ENCODE assay signal across 22 mouse cellular contexts in genomic region chr5:142875513-142875905, GRCm38 (mm10). TPM values are rescaled to one million over a fixed set of nuclear protein-coding genes. Genes with fewer than 3 reads are reported as not detected.
A peak's percentile ranks its signal among the peaks of the same experiment; 100 is the strongest.
DNase-seq lines count a peak whose midpoint lies in the region; ATAC-seq lines count a peak whose summit lies in the region.
"Had no signal": no experiment of that assay in that cellular context is flagged by ENCODE, and none has a peak within 500 bp of the region (broad histone marks: within the 10 kb centered on the region; RNA-seq: fewer than 3 reads in every experiment).

No protein-coding gene starts in this region.

- H3K36me3 ChIP-seq in embryonic facial prominence, embryonic 15.5 days = peaks cover 29% of the 10 kb centered on the region

- H3K9me3 ChIP-seq in embryonic facial prominence, embryonic 15.5 days (replicated peaks) = no peaks in the 10 kb centered on the region
- H3K9me3 ChIP-seq: embryonic facial prominence, embryonic 12.5 days; hindbrain, embryonic 15.5 days had no signal

- peak; percentile 62 to 68 for DNase-seq in cerebellum, postnatal 10 days
- DNase-seq in cerebellum, adult 8-10 months = no peak
- peak; percentile 49 to 50 for DNase-seq in heart, adult 18-20 months
- no peak for DNase-seq in heart, adult 8-10 months (ENCODE audit: low spot score)
- peak; percentile 68 for DNase-seq in left cerebral cortex, postnatal 4 days
- no peak for DNase-seq in left cerebral cortex, adult 9 months (ENCODE audit: low spot score in 2 of 2)
- DNase-seq: adrenal gland, adult 2 months; cerebellum, adult 11 months; cerebellum, adult 9-11 months; embryo, embryonic 11 days; gastrocnemius, postnatal 10 days; heart, postnatal 4 days had no signal

- H3K4me3 ChIP-seq in embryonic facial prominence, embryonic 15.5 days (replicated peaks) = no peak overlapping the region
- H3K4me3 ChIP-seq: embryonic facial prominence, embryonic 12.5 days; erythroblast, embryonic 14.5 days; forebrain, embryonic 10.5 days; heart, embryonic 13.5 days; hindbrain, embryonic 15.5 days had no signal

- peaks cover 52% of the 10 kb centered on the region for H3K4me1 ChIP-seq in embryonic facial prominence, embryonic 15.5 days

- ATAC-seq in embryonic facial prominence, embryonic 15.5 days (ENCODE audit: insufficient number of reproducible peaks, low FRiP score, low TSS enrichment, low read depth) = no peak
- ATAC-seq: forebrain, embryonic 14.5 days; inflammation-experienced regulatory T-cells, adult 6 months; intestine, postnatal 0 days had no signal

- peak overlapping the region; percentile 68; the same call in 1 of the 2 replicates for H3K27ac ChIP-seq in embryonic facial prominence, embryonic 15.5 days (replicated peaks)
- H3K27ac ChIP-seq: embryonic facial prominence, embryonic 12.5 days; forebrain, embryonic 10.5 days; heart, embryonic 13.5 days; hindbrain, embryonic 15.5 days had no signal

- 81% methylated on average over 10 of the region's 10 CpGs for WGBS in embryonic facial prominence, embryonic 15.5 days

- H3K4me2 ChIP-seq in embryonic facial prominence, embryonic 15.5 days (replicated peaks) = no peak overlapping the region
- H3K4me2 ChIP-seq: embryonic facial prominence, embryonic 12.5 days; heart, embryonic 13.5 days; hindbrain, embryonic 15.5 days had no signal

- intact Hi-C loops in left cerebral cortex, postnatal 4 days (cut with DNase I) = loop anchor here (5.0 to 10.0 kb wide), 3 partner anchors 108 to 192 kb away; no protein-coding TSS in a partner anchor

- H3K27me3 ChIP-seq in embryonic facial prominence, embryonic 15.5 days = no peaks in the 10 kb centered on the region
- H3K27me3 ChIP-seq: CH12.LX; embryonic facial prominence, embryonic 12.5 days; heart, embryonic 13.5 days; hindbrain, embryonic 15.5 days had no signal

- H3K9ac ChIP-seq in embryonic facial prominence, embryonic 15.5 days = no peak overlapping the region
- H3K9ac ChIP-seq: embryonic facial prominence, embryonic 12.5 days; heart, embryonic 13.5 days; hindbrain, embryonic 15.5 days had no signal

RNA-seq across cellular contexts. Expression of gene Fbxl18, which starts 19.7 kb away (rescaled TPM):
- total RNA-seq in heart, adult 18-20 months (2021) = 1 to 10 TPM; 4.6 to 4.7 TPM
- total RNA-seq in heart, adult 8-10 months (2022) = 1 to 10 TPM; 3.7 to 5.2 (median 4.7) TPM
- 10 to 100 TPM; 34.6 to 35.8 TPM for total RNA-seq in left cerebral cortex, postnatal 4 days (2021)
- 11.7 and 14.7 TPM in 2 replicates for polyA plus RNA-seq in embryonic facial prominence, embryonic 15.5 days (2015; fragmentation: Nextera tagmentation; extraction: Ambion mirVana)

RNA-seq across cellular contexts. Expression of gene Actb, which starts 31.0 kb away (rescaled TPM):
- total RNA-seq in heart, adult 18-20 months (2021) = 1,000 to 10,000 TPM in 1 of 2 experiments, 100 to 1,000 TPM in 1; 875 to 1,008 TPM
- total RNA-seq in heart, adult 8-10 months (2022) = 100 to 1,000 TPM; 461 to 845 (median 654) TPM
- 1,000 to 10,000 TPM; 5,289 to 5,459 TPM for total RNA-seq in left cerebral cortex, postnatal 4 days (2021)
- polyA plus RNA-seq in embryonic facial prominence, embryonic 15.5 days (2015; fragmentation: Nextera tagmentation; extraction: Ambion mirVana) = 12,790 and 13,060 TPM in 2 replicates

RNA-seq across cellular contexts. Expression of gene Tnrc18, which starts 58.0 kb away (rescaled TPM):
- 10 to 100 TPM; 39.2 to 48.2 TPM for total RNA-seq in heart, adult 18-20 months (2021)
- total RNA-seq in heart, adult 8-10 months (2022) = 10 to 100 TPM; 48.6 to 59.7 (median 55.0) TPM
- total RNA-seq in left cerebral cortex, postnatal 4 days (2021) = 100 to 1,000 TPM; 232 to 250 TPM
- 39.1 and 43.4 TPM in 2 replicates for polyA plus RNA-seq in embryonic facial prominence, embryonic 15.5 days (2015; fragmentation: Nextera tagmentation; extraction: Ambion mirVana)

Comparison
In these comparisons a context has a peak if more than half of its experiments do, and no peak if none do; other contexts are left out.
1. DNase-seq: peak in cerebellum, postnatal 10 days (2 of 2), heart, adult 18-20 months (2 of 2) and left cerebral cortex, postnatal 4 days (single experiment); none in cerebellum, adult 8-10 months (single experiment), heart, adult 8-10 months (single experiment) and left cerebral cortex, adult 9 months (0 of 2).
2. RNA of gene Fbxl18, which starts 19.7 kb away (total RNA-seq): 34.6 to 35.8 TPM in left cerebral cortex, postnatal 4 days; 3.7 to 5.2 TPM in heart, adult 8-10 months and 4.6 to 4.7 TPM in heart, adult 18-20 months; every median in the first group is over 4 times any median in the second.
3. RNA of gene Actb, which starts 31.0 kb away (total RNA-seq): 5,289 to 5,459 TPM in left cerebral cortex, postnatal 4 days; 875 to 1,008 TPM in heart, adult 18-20 months and 461 to 845 TPM in heart, adult 8-10 months; every median in the first group is over 4 times any median in the second.